Mouse (Mus musculus) stomach, embryonic 16.5 days (tissue): ENCODE data around the gene Mfsd4b1. TPM values are rescaled to one million over a fixed set of nuclear protein-coding genes. Genes with fewer than 3 reads are reported as not detected.

Experiments used
- ATAC-seq: fragments of 200-750 bp; cut with Nextera tagmentation; 2 replicates; pipeline ENCODE4 v1.8.0; 2017; ENCODE audit warnings: moderate number of reproducible peaks, moderate TSS enrichment; ENCODE audit not compliant: insufficient read depth, low FRiP score
- H3K27ac ChIP-seq: fragments of 300-500 bp; sonication (generic); 2 replicates; pipeline ENCODE4 v1.5.1; 2014; ENCODE audit warnings: low read length
- H3K27me3 ChIP-seq: fragments of 300-500 bp; sonication (generic); 2 replicates; pipeline ENCODE4 v1.6.1; 2014; ENCODE audit warnings: low read length, control low read depth, mixed read lengths; ENCODE audit not compliant: control insufficient read depth, insufficient read depth
- H3K36me3 ChIP-seq: fragments of 300-500 bp; sonication (generic); 2 replicates; pipeline ENCODE4 v1.6.1; 2014; ENCODE audit warnings: low read length; ENCODE audit not compliant: control insufficient read depth, insufficient read depth
- H3K4me1 ChIP-seq: fragments of 300-500 bp; sonication (generic); 2 replicates; pipeline ENCODE4 v1.6.1; 2014; ENCODE audit warnings: low read length, control low read depth, mixed read lengths; ENCODE audit not compliant: control insufficient read depth, insufficient read depth
- H3K4me2 ChIP-seq: fragments of 300-500 bp; sonication (generic); 2 replicates; pipeline ENCODE4 v1.6.1; 2014; ENCODE audit warnings: low read depth, low read length, mixed read lengths
- H3K4me3 ChIP-seq: fragments of 300-500 bp; sonication (generic); replicated peaks from 2 replicates; pipeline ENCODE4 v1.5.1; 2014; ENCODE audit warnings: mild to moderate bottlenecking, low read length
- H3K9ac ChIP-seq: fragments of 300-500 bp; sonication (generic); 2 replicates; pipeline ENCODE4 v1.6.1; 2014; ENCODE audit warnings: low read length
- H3K9me3 ChIP-seq: fragments of 300-500 bp; sonication (generic); replicated peaks from 2 replicates; pipeline ENCODE4 v1.6.1; 2016; ENCODE audit warnings: low read length, control low read depth; ENCODE audit not compliant: control insufficient read depth
- WGBS: fragments of 180-500 bp; shearing (Covaris S2); extraction: QIAGEN DNeasy Blood & Tissue Kit; methylation state at CpG from one replicate; pipeline ENCODE4 v1.1.7; 2014; 5-methylcytosine and 5-hydroxymethylcytosine counted together
- polyA plus RNA-seq: library from polyadenylated mRNA; unstranded; fragments of >200 nt; fragmentation: Nextera tagmentation; extraction: Ambion mirVana; gene quantifications from 2 replicates; pipeline ENCODE4 v1.2.1, GENCODE M21; 2015

The Mfsd4b1 gene
- polyA plus RNA-seq, 1 experiment from 2014 or later, result 0.21 TPM

- peak; percentile 31 for ATAC-seq
- Histone ChIP-seq H3K4me1 (no peaks in the 10 kb centered on the region), H3K9ac (no peak overlapping the region), H3K4me3 (peak overlapping the region; percentile 68; the same call in 1 of the 2 replicates), H3K4me2 (peak overlapping the region; percentile 96), H3K9me3 (no peaks in the 10 kb centered on the region), H3K27ac (no peak overlapping the region), H3K27me3 (no peaks in the 10 kb centered on the region), H3K36me3 (no peaks in the 10 kb centered on the region)
- 40% methylated on average over 11 of the region's 11 CpGs for WGBS
Measured at GRCm38 (mm10) chr10:39960441-39960822, 64.6 kb downstream of the Mfsd4b1 start.

- H3K27me3 ChIP-seq, result no peaks in the 10 kb centered on the region
- H3K36me3 ChIP-seq, result no peaks in the 10 kb centered on the region
- peak within 1 kb of the TSS; percentile 79 for H3K9ac ChIP-seq
- H3K9me3 ChIP-seq, result no peaks in the 10 kb centered on the region
- no peaks in the 10 kb centered on the region for H3K4me1 ChIP-seq
- H3K4me3 ChIP-seq, result peak within 1 kb of the TSS; percentile 68
- H3K4me2 ChIP-seq, result peak within 1 kb of the TSS; percentile 96
- peak within 1 kb of the TSS; percentile 79 for H3K27ac ChIP-seq
- WGBS, result under 1% methylated on average over 38 of the region's 38 CpGs
- peak; percentile 98 for ATAC-seq
Measured at GRCm38 (mm10) chr10:39959761-39960440, 65.2 kb downstream of the Mfsd4b1 start, which contains the start of gene Mfsd4b3. Gene Mfsd4b3, minus strand, starts transcription at chr10:39960153.

- Histone ChIP-seq H3K4me3 (no peak overlapping the region), H3K4me2 (no peak overlapping the region), H3K9ac (no peak overlapping the region), H3K36me3 (no peaks in the 10 kb centered on the region), H3K4me1 (no peaks in the 10 kb centered on the region), H3K27me3 (no peaks in the 10 kb centered on the region), H3K27ac (no peak overlapping the region), H3K9me3 (no peaks in the 10 kb centered on the region)
- 65% methylated on average over 4 of the region's 4 CpGs for WGBS
- ATAC-seq, result no peak
Measured at GRCm38 (mm10) chr10:39958266-39958665, 66.8 kb downstream of the Mfsd4b1 start.

- Histone ChIP-seq H3K4me2 (no peak overlapping the region), H3K9ac (no peak overlapping the region), H3K36me3 (no peaks in the 10 kb centered on the region), H3K4me3 (no peak overlapping the region), H3K4me1 (no peaks in the 10 kb centered on the region), H3K27me3 (no peaks in the 10 kb centered on the region), H3K27ac (no peak overlapping the region), H3K9me3 (no peaks in the 10 kb centered on the region)
- no peak for ATAC-seq
- WGBS, result 71% methylated on average over 2 of the region's 2 CpGs
Measured at GRCm38 (mm10) chr10:39956340-39956878, 68.7 kb downstream of the Mfsd4b1 start.

- Histone ChIP-seq H3K9me3 (no peaks in the 10 kb centered on the region), H3K4me3 (no peak overlapping the region), H3K4me2 (no peak overlapping the region), H3K36me3 (no peaks in the 10 kb centered on the region), H3K4me1 (no peaks in the 10 kb centered on the region), H3K27me3 (no peaks in the 10 kb centered on the region), H3K9ac (no peak overlapping the region), H3K27ac (no peak overlapping the region)
- no peak for ATAC-seq
- WGBS, result 72% methylated on average over 2 of the region's 2 CpGs
Measured at GRCm38 (mm10) chr10:39955163-39955562, 69.9 kb downstream of the Mfsd4b1 start.

Other genes with a start within 250 kb of the Mfsd4b1 start
- gene Mfsd4b4, start 126.0 kb downstream of the Mfsd4b1 start, polyA plus RNA-seq, result 3.5 and 3.6 TPM in 2 replicates
- gene Mfsd4b2, start 98.3 kb downstream of the Mfsd4b1 start, polyA plus RNA-seq, result 0.12 and 0.18 TPM in 2 replicates
- gene Mfsd4b3, start 65.1 kb downstream of the Mfsd4b1 start, polyA plus RNA-seq, result 1.7 and 2.2 TPM in 2 replicates
- gene Mfsd4b5, start 38.6 kb downstream of the Mfsd4b1 start, polyA plus RNA-seq, result 0.08 and 0.11 TPM in 2 replicates
- 11.0 and 12.2 TPM in 2 replicates for gene Slc16a10, start 117.0 kb upstream of the Mfsd4b1 start, polyA plus RNA-seq
- gene Rpf2, start 221.8 kb upstream of the Mfsd4b1 start, polyA plus RNA-seq, result 50.6 and 55.3 TPM in 2 replicates
- 80.8 and 86.1 TPM in 2 replicates for gene Gtf3c6, start 232.8 kb upstream of the Mfsd4b1 start, polyA plus RNA-seq